Mouse (Mus musculus): ENCODE measurements around the gene Zbed5.
"Not testable (repeated sequence)": the region's sequence is repeated elsewhere in the genome, so short reads cannot be mapped to it uniquely, and the experiment has no call there.

DNA sequence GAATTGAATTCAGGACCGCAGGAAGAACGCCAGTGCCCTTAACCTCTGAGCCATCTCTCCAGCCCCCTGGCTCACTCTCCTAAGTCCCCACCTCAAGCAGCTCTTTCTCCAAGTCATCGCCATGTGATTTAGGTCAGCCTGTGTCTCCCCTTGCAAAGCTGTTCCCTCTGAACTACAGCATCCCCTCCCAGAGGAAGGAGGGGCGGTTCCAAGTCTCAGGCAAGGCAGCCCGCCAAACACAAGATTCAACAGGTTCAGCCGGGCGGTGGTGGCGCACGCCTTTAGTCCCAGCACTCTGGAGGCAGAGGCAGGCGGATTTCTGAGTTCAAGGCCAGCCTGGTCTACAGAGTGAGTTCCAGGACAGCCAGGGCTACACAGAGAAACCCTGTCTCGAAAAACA, 20.0 kb downstream of the Zbed5 start:
- not testable (repeated sequence) for TF ChIP-seq CTCF (IDR thresholded peaks at IDR 0.05; ENCODE audit: low read depth, low read length); POLR2A (IDR thresholded peaks at IDR 0.05; ENCODE audit: borderline replicate concordance, low read depth, low read length)
